Mouse (Mus musculus) central nervous system, embryonic 18 days (tissue): Measurements from ENCODE around the gene Mei1. TPM values are rescaled to one million over a fixed set of nuclear protein-coding genes. Genes with fewer than 3 reads are reported as not detected.

Source experiments
- polyA plus RNA-seq: library from polyadenylated mRNA; depleted of rRNA; stranded (reverse); fragments of >200 nt; gene quantifications from 2 replicates; pipeline ENCODE4 v1.2.3, GENCODE M21; 2012; rRNA removed

The Mei1 gene
- 0.13 and 0.21 TPM in 2 replicates for polyA plus RNA-seq

DNA sequence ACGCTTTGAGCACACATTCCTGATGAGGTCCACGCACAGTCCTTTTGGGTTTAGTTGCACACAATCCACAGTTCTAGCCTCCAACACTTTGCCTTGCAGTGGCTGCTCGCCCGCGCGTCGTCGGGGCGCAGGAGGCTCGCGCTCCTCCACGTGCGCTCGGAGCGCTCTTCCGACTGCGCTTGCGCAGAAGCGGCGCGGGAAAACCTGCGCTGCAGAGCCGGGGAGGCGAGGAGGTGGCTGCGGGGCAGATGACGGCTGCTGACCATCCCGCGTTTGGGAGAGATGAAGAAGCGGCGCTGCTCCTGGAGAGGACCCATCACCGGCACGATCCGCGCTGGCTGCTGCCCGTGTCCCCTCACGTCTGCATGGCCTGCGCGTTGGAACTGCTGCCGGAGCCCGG, at the start of gene Mei1:
Gene Mei1 (plus strand): TSS at position 99 of the 400 bp plus-strand sequence.

DNA sequence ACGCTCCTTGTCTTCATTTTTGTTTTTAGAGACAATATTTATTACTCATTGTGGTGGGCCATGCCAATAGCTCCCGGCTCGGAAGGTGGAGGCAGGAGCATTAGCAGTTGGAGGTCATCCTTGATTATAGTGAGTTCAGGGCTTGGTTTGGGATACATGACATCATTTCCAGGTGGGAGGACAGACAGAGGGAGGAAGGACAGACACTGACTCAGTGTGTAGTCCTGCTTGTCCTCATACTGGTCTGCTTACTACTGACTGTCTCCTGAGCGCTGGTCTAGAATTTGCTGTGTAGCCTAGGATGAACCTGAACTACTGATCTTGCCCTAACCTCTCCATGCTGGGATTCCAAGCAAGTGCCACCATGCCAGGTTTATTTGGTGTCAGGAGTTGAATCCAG, 36.0 kb upstream of the Mei1 start, which contains the start of gene Desi1:
Gene Desi1 (minus strand): TSS at position 101 of the 400 bp plus-strand sequence.

DNA sequence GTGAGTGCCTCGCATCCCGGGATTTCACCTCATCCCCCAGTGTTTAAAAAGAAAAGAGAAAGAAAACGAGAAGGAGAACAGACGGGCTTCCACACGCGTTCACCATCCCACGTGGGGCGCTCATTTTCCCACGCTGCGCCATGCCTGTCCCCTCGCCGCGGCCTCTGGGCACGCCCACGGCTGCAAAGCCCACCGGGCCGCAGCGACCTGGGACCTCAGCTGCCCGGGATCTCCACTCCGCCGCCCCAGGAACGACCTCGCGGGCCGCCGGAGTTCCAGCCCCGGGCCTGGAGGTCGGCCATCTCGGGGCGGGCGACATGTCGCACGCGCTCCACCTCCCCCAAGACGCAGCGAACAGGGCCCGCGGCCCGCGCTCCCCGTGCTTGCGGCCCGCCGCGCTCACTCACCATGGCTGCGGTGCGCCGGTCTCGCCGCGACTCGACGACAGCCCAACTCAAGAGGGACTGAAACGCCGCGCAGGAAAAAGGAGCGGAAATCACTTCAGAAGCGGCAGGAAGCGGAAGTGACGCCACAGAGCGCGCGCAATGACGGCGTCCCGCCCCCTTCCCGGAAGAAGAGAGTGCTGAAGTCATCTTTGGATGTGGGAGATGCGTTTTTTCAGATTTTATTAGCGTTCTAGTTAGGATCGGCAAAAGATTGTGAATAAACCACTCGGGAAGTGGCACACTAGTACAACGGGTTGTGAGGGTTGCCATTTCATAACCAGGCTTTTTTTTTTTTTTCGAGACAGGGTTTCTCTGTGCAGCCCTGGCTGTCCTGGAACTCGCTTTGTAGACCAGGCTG, 22.5 kb upstream of the Mei1 start, which contains the start of gene Snu13:
Gene Snu13 (minus strand): TSS at position 519 of the 804 bp plus-strand sequence.

GRCm38 (mm10) chr15:82058719-82059201, 11.0 kb upstream of the Mei1 start, which contains the start of gene 4930407I10Rik:
Gene 4930407I10Rik, plus strand, starts transcription at chr15:82059151.

DNA sequence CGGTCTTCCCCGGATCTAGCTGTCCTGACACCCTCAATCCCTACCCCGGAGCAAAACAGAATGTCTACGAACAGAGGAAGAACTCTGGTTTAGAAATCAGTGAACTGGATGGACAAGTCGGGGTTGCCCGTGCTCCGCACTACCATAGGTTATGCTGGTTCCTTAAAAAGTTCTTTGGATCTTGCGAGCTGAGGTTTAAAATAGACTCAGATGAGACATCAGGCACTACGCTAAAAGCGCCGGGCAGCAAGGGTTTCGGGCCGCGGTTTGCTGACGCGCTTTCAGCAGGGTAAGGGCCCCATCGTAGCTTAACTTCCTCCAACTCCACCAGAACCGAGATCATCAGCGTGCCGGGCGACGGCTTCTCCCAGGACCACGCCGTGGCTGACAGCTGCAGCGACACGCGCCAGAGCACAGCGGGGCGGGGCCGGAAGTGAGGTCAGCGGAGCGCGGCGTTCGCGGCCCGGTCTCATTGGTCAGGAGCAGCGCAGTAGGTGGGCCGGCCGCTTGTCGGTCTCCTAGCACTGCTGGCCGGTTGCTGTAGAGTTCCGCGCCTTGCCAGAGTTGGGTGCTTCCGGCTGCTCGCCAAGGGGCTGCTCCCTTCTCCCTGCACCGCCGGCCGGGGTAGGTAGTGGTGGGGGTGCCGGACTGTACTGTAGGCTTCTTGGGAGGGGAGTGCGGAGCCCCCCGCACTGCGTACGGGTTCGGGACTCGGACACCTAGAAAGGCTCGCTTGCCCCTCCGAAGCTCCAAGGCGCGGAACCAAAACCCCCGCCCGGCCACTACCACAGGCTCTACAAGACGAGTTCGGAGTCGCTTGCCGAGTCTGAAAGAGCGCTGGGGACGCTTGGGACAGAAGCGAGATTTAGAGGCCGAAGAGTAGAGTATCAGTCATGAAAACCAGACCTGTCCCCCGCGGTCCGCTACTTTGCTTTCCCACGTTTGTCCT, 57.9 kb downstream of the Mei1 start, which contains the start of gene Ccdc134:
Gene Ccdc134 (plus strand): TSS at position 497 of the 949 bp plus-strand sequence.

GRCm38 (mm10) chr15:82146770-82147610, 77.2 kb downstream of the Mei1 start, which contains the start of gene Srebf2:
Gene Srebf2, plus strand, starts transcription at chr15:82147181.

Other genes with a start within 250 kb of the Mei1 start
- 11.4 and 13.9 TPM in 2 replicates for gene Tob2, start 211.2 kb upstream of the Mei1 start, polyA plus RNA-seq
- 84.8 and 91.0 TPM in 2 replicates for gene Phf5a, start 198.1 kb upstream of the Mei1 start, polyA plus RNA-seq
- 279 and 283 TPM in 2 replicates for gene Aco2, start 197.7 kb upstream of the Mei1 start, polyA plus RNA-seq
- gene Polr3h, start 143.8 kb upstream of the Mei1 start, polyA plus RNA-seq: 40.8 and 43.1 TPM in 2 replicates
- gene Csdc2, start 133.2 kb upstream of the Mei1 start, polyA plus RNA-seq: 140 and 156 TPM in 2 replicates
- 144 and 149 TPM in 2 replicates for gene Pmm1, start 109.1 kb upstream of the Mei1 start, polyA plus RNA-seq
- gene 1700029P11Rik, start 89.5 kb upstream of the Mei1 start, polyA plus RNA-seq: not detected in 2 replicates
- gene Xrcc6, start 82.2 kb upstream of the Mei1 start, polyA plus RNA-seq: 28.8 and 29.4 TPM in 2 replicates
- 52.5 and 53.6 TPM in 2 replicates for gene Desi1, start 36.1 kb upstream of the Mei1 start, polyA plus RNA-seq
- 145 and 150 TPM in 2 replicates for gene Snu13, start 22.4 kb upstream of the Mei1 start, polyA plus RNA-seq
- not detected in 2 replicates for gene 4930407I10Rik, start 10.8 kb upstream of the Mei1 start, polyA plus RNA-seq
- gene Ccdc134, start 57.9 kb downstream of the Mei1 start, polyA plus RNA-seq: 18.4 and 19.4 TPM in 2 replicates
- gene Srebf2, start 77.2 kb downstream of the Mei1 start, polyA plus RNA-seq: 121 and 141 TPM in 2 replicates
- 2.3 and 2.6 TPM in 2 replicates for gene Shisa8, start 142.8 kb downstream of the Mei1 start, polyA plus RNA-seq
- 0.39 TPM in 2 replicates for gene Tnfrsf13c, start 154.4 kb downstream of the Mei1 start, polyA plus RNA-seq
- 11.6 and 11.9 TPM in 2 replicates for gene Cenpm, start 174.8 kb downstream of the Mei1 start, polyA plus RNA-seq
- gene 1500009C09Rik, start 182.4 kb downstream of the Mei1 start, polyA plus RNA-seq: 96.7 and 103 TPM in 2 replicates
- 428 and 449 TPM in 2 replicates for gene Sept3, start 204.9 kb downstream of the Mei1 start, polyA plus RNA-seq
- 0.21 and 0.51 TPM in 2 replicates for gene Wbp2nl, start 229.0 kb downstream of the Mei1 start, polyA plus RNA-seq